Mouse (Mus musculus) hindbrain, embryonic 12.5 days (tissue): Measurements from ENCODE around the gene Armt1. TPM values are rescaled to one million over a fixed set of nuclear protein-coding genes. Genes with fewer than 3 reads are reported as not detected.

ENCODE experiments used
- ATAC-seq: fragments of 200-750 bp; cut with Nextera tagmentation; 2 replicates; pipeline ENCODE4 v1.8.0; 2017; ENCODE audit warnings: moderate TSS enrichment; ENCODE audit not compliant: low FRiP score
- H3K27ac ChIP-seq: fragments of 300-500 bp; sonication (generic); 2 replicates; pipeline ENCODE4 v1.5.1; 2016; ENCODE audit warnings: mild to moderate bottlenecking
- H3K27me3 ChIP-seq: fragments of 300-500 bp; sonication (generic); 2 replicates; pipeline ENCODE4 v1.6.1; 2016; ENCODE audit warnings: mild to moderate bottlenecking
- H3K36me3 ChIP-seq: fragments of 300-500 bp; sonication (generic); 2 replicates; pipeline ENCODE4 v1.6.1; 2016; ENCODE audit warnings: mild to moderate bottlenecking
- H3K4me1 ChIP-seq: fragments of 300-500 bp; sonication (generic); 2 replicates; pipeline ENCODE4 v1.6.1; 2016
- H3K4me2 ChIP-seq: fragments of 300-500 bp; sonication (generic); replicated peaks from 2 replicates; pipeline ENCODE4 v1.6.1; 2016; ENCODE audit warnings: mild to moderate bottlenecking
- H3K4me3 ChIP-seq: fragments of 300-500 bp; sonication (generic); 2 replicates; pipeline ENCODE4 v1.5.1; 2016; ENCODE audit warnings: mild to moderate bottlenecking
- H3K9ac ChIP-seq: fragments of 300-500 bp; sonication (generic); 2 replicates; pipeline ENCODE4 v1.6.1; 2016; ENCODE audit warnings: mild to moderate bottlenecking, moderate library complexity
- H3K9me3 ChIP-seq: fragments of 300-500 bp; sonication (generic); replicated peaks from 2 replicates; pipeline ENCODE4 v1.6.1; 2016; ENCODE audit warnings: mild to moderate bottlenecking
- WGBS: fragments of 180-500 bp; shearing (Covaris S2); methylation state at CpG from one replicate; pipeline ENCODE4 v1.1.7; 2016; 5-methylcytosine and 5-hydroxymethylcytosine counted together
- polyA plus RNA-seq: library from polyadenylated mRNA; unstranded; fragments of >200 nt; fragmentation: Nextera tagmentation; extraction: Ambion mirVana; gene quantifications from 2 replicates; pipeline ENCODE4 v1.2.1, GENCODE M21; 2016

Armt1 gene
- polyA plus RNA-seq, 1 experiment from 2014 or later, result 21.4 TPM

- Histone ChIP-seq H3K4me1 (no peaks in the 10 kb centered on the region), H3K4me2 (no peak overlapping the region), H3K9ac (no peak overlapping the region), H3K4me3 (no peak overlapping the region), H3K9me3 (no peaks in the 10 kb centered on the region), H3K36me3 (peaks cover 7% of the 10 kb centered on the region), H3K27me3 (no peaks in the 10 kb centered on the region), H3K27ac (no peak overlapping the region)
- WGBS, result 100% methylated on average over 2 of the region's 2 CpGs
- ATAC-seq, result no peak
Measured at GRCm38 (mm10) chr10:4460201-4460600, 27.9 kb downstream of the Armt1 start.

GRCm38 (mm10) chr10:4465799-4466198 is 33.5 kb downstream of the Armt1 start:
- H3K4me1 ChIP-seq, result no peaks in the 10 kb centered on the region
- H3K9ac ChIP-seq, result no peak overlapping the region
- H3K36me3 ChIP-seq, result no peaks in the 10 kb centered on the region
- H3K4me2 ChIP-seq, result no peak overlapping the region
- H3K9me3 ChIP-seq, result no peaks in the 10 kb centered on the region
- no peak overlapping the region for H3K4me3 ChIP-seq
- no peaks in the 10 kb centered on the region for H3K27me3 ChIP-seq
- 83% methylated on average over 7 of the region's 7 CpGs for WGBS
- H3K27ac ChIP-seq, result no peak overlapping the region
- no peak for ATAC-seq

GRCm38 (mm10) chr10:4469406-4469805 is 37.1 kb downstream of the Armt1 start:
- H3K4me1 ChIP-seq, result no peaks in the 10 kb centered on the region
- H3K9me3 ChIP-seq, result no peaks in the 10 kb centered on the region
- H3K27me3 ChIP-seq, result no peaks in the 10 kb centered on the region
- no peak for ATAC-seq
- 86% methylated on average over 3 of the region's 3 CpGs for WGBS
- H3K4me2 ChIP-seq, result no peak overlapping the region
- no peak overlapping the region for H3K9ac ChIP-seq
- no peak overlapping the region for H3K27ac ChIP-seq
- H3K36me3 ChIP-seq, result no peaks in the 10 kb centered on the region
- H3K4me3 ChIP-seq, result no peak overlapping the region

GRCm38 (mm10) chr10:4473591-4473993 is 41.3 kb downstream of the Armt1 start:
- Histone ChIP-seq H3K9ac (no peak overlapping the region), H3K4me1 (no peaks in the 10 kb centered on the region), H3K9me3 (no peaks in the 10 kb centered on the region), H3K27me3 (no peaks in the 10 kb centered on the region), H3K36me3 (no peaks in the 10 kb centered on the region), H3K27ac (no peak overlapping the region), H3K4me2 (no peak overlapping the region), H3K4me3 (no peak overlapping the region)
- WGBS, result 89% methylated on average over 11 of the region's 11 CpGs
- ATAC-seq, result no peak

DNA sequence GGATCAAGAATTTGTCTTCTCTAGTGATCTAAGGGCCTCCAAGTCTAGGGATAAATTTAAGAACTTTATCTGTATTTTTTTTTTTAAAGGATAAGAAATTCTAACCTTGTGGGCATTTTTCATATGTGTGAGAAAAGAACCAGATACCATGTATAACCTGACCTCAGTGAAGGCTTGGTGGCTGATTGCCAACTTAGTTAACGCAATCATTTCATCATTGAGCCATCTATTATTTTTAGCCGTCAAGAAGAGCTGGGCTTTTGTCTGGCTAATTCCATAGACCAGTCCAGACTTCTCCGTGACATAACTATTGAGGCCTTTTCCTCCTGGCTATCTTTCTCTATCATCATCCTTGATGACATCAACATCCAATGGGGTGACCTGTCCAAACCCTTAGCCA is 43.2 kb downstream of the Armt1 start:
- Histone ChIP-seq H3K27me3 (no peaks in the 10 kb centered on the region), H3K4me2 (no peak overlapping the region), H3K9ac (no peak overlapping the region), H3K4me3 (no peak overlapping the region), H3K9me3 (no peaks in the 10 kb centered on the region), H3K36me3 (no peaks in the 10 kb centered on the region), H3K27ac (no peak overlapping the region), H3K4me1 (no peaks in the 10 kb centered on the region)
- 75% methylated on average over 3 of the region's 3 CpGs for WGBS
- ATAC-seq, result no peak

- Histone ChIP-seq H3K4me3 (no peak overlapping the region), H3K9me3 (no peaks in the 10 kb centered on the region), H3K36me3 (no peaks in the 10 kb centered on the region), H3K4me2 (no peak overlapping the region), H3K27me3 (no peaks in the 10 kb centered on the region), H3K27ac (no peak overlapping the region), H3K4me1 (no peaks in the 10 kb centered on the region), H3K9ac (no peak overlapping the region)
- 91% methylated on average over 5 of the region's 5 CpGs for WGBS
- ATAC-seq, result no peak
Measured at GRCm38 (mm10) chr10:4476604-4477003, 44.3 kb downstream of the Armt1 start.

DNA sequence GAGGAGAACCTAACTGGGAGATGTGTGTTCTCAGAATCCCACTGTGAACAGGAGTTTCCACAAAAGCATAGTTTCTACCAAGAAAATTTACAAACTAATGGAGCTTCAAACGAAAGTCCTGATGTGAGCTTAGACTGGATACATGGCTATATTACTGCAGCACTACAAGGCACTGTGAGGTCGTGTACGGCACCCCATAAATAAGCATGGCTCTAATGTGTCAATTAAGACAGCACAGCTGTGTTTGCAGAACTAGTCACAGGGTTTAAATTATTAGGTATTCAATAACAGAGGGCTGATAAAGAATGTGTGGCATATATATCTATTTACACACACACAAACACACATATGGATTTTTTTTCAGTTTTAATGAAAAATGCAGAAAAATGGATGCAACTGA is 48.7 kb downstream of the Armt1 start:
- no peak overlapping the region for H3K27ac ChIP-seq
- no peak for ATAC-seq
- 82% methylated on average over 3 of the region's 3 CpGs for WGBS
- H3K4me1 ChIP-seq, result no peaks in the 10 kb centered on the region
- H3K27me3 ChIP-seq, result no peaks in the 10 kb centered on the region
- H3K9ac ChIP-seq, result no peak overlapping the region
- no peak overlapping the region for H3K4me2 ChIP-seq
- no peaks in the 10 kb centered on the region for H3K9me3 ChIP-seq
- no peaks in the 10 kb centered on the region for H3K36me3 ChIP-seq
- no peak overlapping the region for H3K4me3 ChIP-seq

GRCm38 (mm10) chr10:4481695-4482094 is 49.4 kb downstream of the Armt1 start:
- 78% methylated on average over 8 of the region's 8 CpGs for WGBS

GRCm38 (mm10) chr10:4482355-4482754 is 50.1 kb downstream of the Armt1 start, which contains the start of gene Ccdc170:
TSS of gene Ccdc170 (plus strand) at chr10:4482502.
- no peak within 1 kb of the TSS for H3K4me3 ChIP-seq
- 49% methylated on average over 11 of the region's 11 CpGs for WGBS

More at GRCm38 (mm10) chr10:4481695-4482094, 49.4 kb downstream of the Armt1 start:
- Histone ChIP-seq H3K4me2 (no peak overlapping the region), H3K4me3 (no peak overlapping the region), H3K4me1 (no peaks in the 10 kb centered on the region), H3K36me3 (no peaks in the 10 kb centered on the region), H3K27me3 (no peaks in the 10 kb centered on the region), H3K9ac (no peak overlapping the region), H3K9me3 (no peaks in the 10 kb centered on the region), H3K27ac (no peak overlapping the region)
- ATAC-seq, result no peak

GRCm38 (mm10) chr10:4483848-4484247 is 51.6 kb downstream of the Armt1 start:
- 88% methylated on average over 1 of the region's 1 CpGs for WGBS
- no peak overlapping the region for H3K27ac ChIP-seq
- no peak overlapping the region for H3K9ac ChIP-seq
- H3K4me1 ChIP-seq, result no peaks in the 10 kb centered on the region
- no peak overlapping the region for H3K4me2 ChIP-seq
- H3K27me3 ChIP-seq, result no peaks in the 10 kb centered on the region
- no peaks in the 10 kb centered on the region for H3K36me3 ChIP-seq
- H3K4me3 ChIP-seq, result no peak overlapping the region
- no peak for ATAC-seq
- H3K9me3 ChIP-seq, result no peaks in the 10 kb centered on the region

More at GRCm38 (mm10) chr10:4482355-4482754, 50.1 kb downstream of the Armt1 start, which contains the start of gene Ccdc170:
- Histone ChIP-seq H3K36me3 (no peaks in the 10 kb centered on the region), H3K4me2 (no peak within 1 kb of the TSS), H3K9ac (no peak within 1 kb of the TSS), H3K27me3 (no peaks in the 10 kb centered on the region), H3K9me3 (no peaks in the 10 kb centered on the region), H3K4me1 (no peaks in the 10 kb centered on the region), H3K27ac (no peak within 1 kb of the TSS)
- no peak for ATAC-seq

- Histone ChIP-seq H3K9me3 (no peaks in the 10 kb centered on the region), H3K9ac (no peak overlapping the region), H3K4me1 (no peaks in the 10 kb centered on the region), H3K27ac (no peak overlapping the region), H3K36me3 (no peaks in the 10 kb centered on the region), H3K4me3 (no peak overlapping the region), H3K4me2 (no peak overlapping the region), H3K27me3 (no peaks in the 10 kb centered on the region)
- 85% methylated on average over 9 of the region's 9 CpGs for WGBS
- ATAC-seq, result no peak
Measured at GRCm38 (mm10) chr10:4484986-4485385, 52.7 kb downstream of the Armt1 start.

DNA sequence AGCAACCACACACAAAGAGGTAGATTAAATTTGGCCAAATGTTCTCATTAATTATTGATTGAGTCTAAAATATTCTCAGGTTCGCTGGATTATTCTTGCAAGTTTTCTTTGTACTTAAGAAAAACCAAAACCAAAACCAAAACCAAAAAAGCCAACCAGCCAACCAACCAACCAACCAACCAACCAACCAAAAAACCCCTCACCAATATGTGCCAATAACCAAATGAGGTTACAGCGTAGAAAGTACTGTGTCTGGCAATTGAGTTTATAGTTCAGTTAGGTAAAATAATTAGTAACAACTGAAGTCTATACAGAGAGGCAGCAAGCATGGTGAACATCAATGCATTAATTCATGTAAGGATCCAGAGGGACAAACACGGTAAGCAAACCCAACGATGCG is 57.6 kb downstream of the Armt1 start:
- H3K4me1 ChIP-seq, result no peaks in the 10 kb centered on the region
- 65% methylated on average over 5 of the region's 5 CpGs for WGBS
- H3K9me3 ChIP-seq, result no peaks in the 10 kb centered on the region
- H3K27me3 ChIP-seq, result no peaks in the 10 kb centered on the region
- H3K9ac ChIP-seq, result no peak overlapping the region
- H3K27ac ChIP-seq, result no peak overlapping the region
- H3K4me3 ChIP-seq, result no peak overlapping the region
- no peak overlapping the region for H3K4me2 ChIP-seq
- ATAC-seq, result no peak
- no peaks in the 10 kb centered on the region for H3K36me3 ChIP-seq

GRCm38 (mm10) chr10:4491281-4491680 is 59.0 kb downstream of the Armt1 start:
- 58% methylated on average over 3 of the region's 3 CpGs for WGBS
- no peak for ATAC-seq

More at GRCm38 (mm10) chr10:4491281-4491680, 59.0 kb downstream of the Armt1 start:
- Histone ChIP-seq H3K27ac (no peak overlapping the region), H3K27me3 (no peaks in the 10 kb centered on the region), H3K9me3 (no peaks in the 10 kb centered on the region), H3K9ac (no peak overlapping the region), H3K4me2 (no peak overlapping the region), H3K4me3 (no peak overlapping the region), H3K4me1 (no peaks in the 10 kb centered on the region), H3K36me3 (no peaks in the 10 kb centered on the region)
